Mouse (Mus musculus) intestine, embryonic 14.5 days (tissue): Measurements from ENCODE around the gene Boll. TPM values are rescaled to one million over a fixed set of nuclear protein-coding genes. Genes with fewer than 3 reads are reported as not detected.
A peak's percentile ranks its signal among the peaks of the same experiment; 100 is the strongest.

ENCODE experiments used
- ATAC-seq: fragments of 200-750 bp; cut with Nextera tagmentation; replicated peaks from 2 replicates; pipeline ENCODE4 v1.8.0; 2017; ENCODE audit warnings: low read depth, moderate number of reproducible peaks, moderate TSS enrichment, moderate library complexity; ENCODE audit not compliant: low FRiP score, low TSS enrichment
- DNase-seq: peaks from one replicate; pipeline ENCODE4 v3.0.0-alpha.2; 2018; ENCODE audit warnings: low spot score
- H3K27ac ChIP-seq: fragments of 300-500 bp; sonication (generic); 2 replicates; pipeline ENCODE4 v1.5.1; 2014; ENCODE audit warnings: low read depth, mild to moderate bottlenecking, control low read depth
- H3K27me3 ChIP-seq: fragments of 300-500 bp; sonication (generic); replicated peaks from 2 replicates; pipeline ENCODE4 v1.6.1; 2014; ENCODE audit warnings: low read length, control low read depth; ENCODE audit not compliant: control insufficient read depth, insufficient read depth
- H3K36me3 ChIP-seq: fragments of 300-500 bp; sonication (generic); 2 replicates; pipeline ENCODE4 v1.6.1; 2014; ENCODE audit warnings: low read length, control low read depth; ENCODE audit not compliant: control insufficient read depth, insufficient read depth
- H3K4me1 ChIP-seq: fragments of 300-500 bp; sonication (generic); replicated peaks from 2 replicates; pipeline ENCODE4 v1.6.1; 2014; ENCODE audit warnings: low read length, control low read depth, mixed read lengths; ENCODE audit not compliant: control insufficient read depth, insufficient read depth
- H3K4me2 ChIP-seq: fragments of 300-500 bp; sonication (generic); 2 replicates; pipeline ENCODE4 v1.6.1; 2014; ENCODE audit warnings: low read length
- H3K4me3 ChIP-seq: fragments of 300-500 bp; sonication (generic); 2 replicates; pipeline ENCODE4 v1.5.1; 2014; ENCODE audit warnings: low read depth, low read length, control low read depth, mixed read lengths
- H3K9ac ChIP-seq: fragments of 300-500 bp; sonication (generic); 2 replicates; pipeline ENCODE4 v1.6.1; 2014; ENCODE audit warnings: mild to moderate bottlenecking, low read length
- H3K9me3 ChIP-seq: fragments of 300-500 bp; sonication (generic); 2 replicates; pipeline ENCODE4 v1.6.1; 2016; ENCODE audit warnings: low read length, control low read depth; ENCODE audit not compliant: control insufficient read depth
- WGBS: fragments of 180-500 bp; shearing (Covaris S2); extraction: QIAGEN DNeasy Blood & Tissue Kit; methylation state at CpG from one replicate; pipeline ENCODE4 v1.1.7; 2014; 5-methylcytosine and 5-hydroxymethylcytosine counted together
- polyA plus RNA-seq: library from polyadenylated mRNA; unstranded; fragments of >200 nt; fragmentation: Nextera tagmentation; extraction: Ambion mirVana; gene quantifications from 2 replicates; pipeline ENCODE4 v1.2.1, GENCODE M21; 2014

The Boll gene
- polyA plus RNA-seq, 1 experiment from 2014 or later, result 0.18 TPM

DNA sequence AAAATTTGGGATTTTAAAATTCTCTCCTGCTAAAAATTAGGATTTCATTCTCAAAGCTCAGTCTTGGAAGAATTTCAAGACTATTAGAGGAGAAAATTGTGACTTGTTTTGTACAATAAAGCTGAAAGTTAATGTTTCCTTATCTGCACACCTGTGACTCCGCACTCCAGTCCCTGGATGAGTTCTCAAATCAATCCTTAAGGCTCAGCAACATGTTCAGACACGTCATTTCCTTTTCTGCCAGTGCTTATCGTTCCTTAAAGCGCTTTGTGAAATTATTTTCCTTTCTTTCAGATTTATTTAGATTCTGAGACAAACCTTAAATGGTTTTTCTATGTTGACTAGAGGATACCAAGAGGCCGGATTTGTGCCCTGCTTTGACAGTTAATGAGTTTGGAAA, 126.8 kb downstream of the Boll start:
- DNase-seq (peak; percentile 51), ATAC-seq (0 out of 2 replicates have a peak, but pooled peaks have one; percentile 6)
- peak overlapping the region; percentile 36; the same call in 1 of the 2 replicates for H3K9ac ChIP-seq
- H3K4me1 ChIP-seq, result peaks cover 16% of the 10 kb centered on the region
- no peak overlapping the region for H3K27ac ChIP-seq
- no peaks in the 10 kb centered on the region for H3K9me3 ChIP-seq
- peak overlapping the region; percentile 96 for H3K4me2 ChIP-seq
- H3K36me3 ChIP-seq, result no peaks in the 10 kb centered on the region
- peak overlapping the region; percentile 93 for H3K4me3 ChIP-seq
- 32% methylated on average over 5 of the region's 5 CpGs for WGBS
- no peaks in the 10 kb centered on the region for H3K27me3 ChIP-seq

DNA sequence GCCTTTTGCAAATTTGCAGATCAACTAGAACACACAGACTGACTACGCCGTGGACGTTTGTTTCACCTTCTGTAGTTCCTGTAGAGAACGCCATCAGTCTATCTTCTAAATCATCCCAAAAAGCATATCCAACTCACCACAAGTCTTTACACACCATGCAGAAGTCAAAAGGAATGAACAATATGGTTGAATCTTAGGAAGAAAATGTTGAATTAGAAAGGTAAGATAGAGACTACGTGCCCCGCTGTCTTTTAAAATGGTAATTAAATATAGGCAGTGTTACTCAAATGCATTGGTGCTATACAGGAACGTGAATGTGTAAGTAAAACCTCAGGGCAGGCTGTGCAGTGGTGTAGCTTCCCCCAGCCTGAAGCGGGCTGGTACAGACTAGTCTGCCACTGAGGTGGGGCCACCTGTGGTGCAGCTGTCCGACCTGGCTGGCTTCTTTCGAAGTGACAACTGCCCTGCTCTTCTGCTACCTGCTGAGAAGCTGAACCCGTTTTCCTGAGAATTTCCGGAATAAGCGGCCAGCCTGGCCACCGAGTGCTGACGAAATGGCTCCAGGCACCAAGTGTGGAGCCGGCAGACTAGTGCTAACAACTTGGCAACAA, 128.3 kb downstream of the Boll start:
- H3K9ac ChIP-seq, result no peak overlapping the region
- H3K27ac ChIP-seq, result no peak overlapping the region
- H3K4me2 ChIP-seq, result no peak overlapping the region
- DNase-seq, result peak; percentile 48
- H3K36me3 ChIP-seq, result no peaks in the 10 kb centered on the region
- no peak overlapping the region for H3K4me3 ChIP-seq
- no peaks in the 10 kb centered on the region for H3K27me3 ChIP-seq
- no peaks in the 10 kb centered on the region for H3K9me3 ChIP-seq
- 65% methylated on average over 16 of the region's 16 CpGs for WGBS
- peaks cover 16% of the 10 kb centered on the region for H3K4me1 ChIP-seq
- no peak for ATAC-seq

DNA sequence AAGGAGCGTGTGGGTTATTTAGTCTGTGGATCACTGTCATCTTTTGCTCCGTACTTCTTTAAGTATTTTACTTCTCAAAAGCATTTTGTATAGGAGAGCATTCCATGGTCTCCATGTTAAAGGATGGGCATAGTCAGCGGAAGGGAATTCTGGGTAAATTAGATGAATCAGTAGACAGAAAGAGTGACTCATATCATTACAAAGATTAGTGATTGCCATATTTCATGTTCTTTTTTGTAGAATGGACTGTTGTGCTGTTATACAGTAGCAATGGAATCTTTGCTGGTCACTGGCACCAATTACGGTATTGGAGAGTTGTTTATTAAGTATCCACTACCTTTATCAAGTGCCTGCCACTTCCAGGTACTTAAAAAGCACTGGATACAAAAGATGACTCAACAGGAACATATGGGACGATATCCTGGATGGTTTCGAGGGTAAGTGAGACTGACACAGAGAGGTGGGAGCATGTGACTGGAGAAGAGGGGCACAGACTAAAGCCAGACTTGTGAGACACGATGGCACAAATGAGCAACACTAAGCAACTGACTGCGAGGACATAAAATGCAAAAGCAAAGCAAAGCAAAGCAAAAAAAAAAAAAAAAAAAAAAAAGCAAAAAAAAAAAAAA, 134.9 kb downstream of the Boll start:
- ATAC-seq (no peak), DNase-seq (peak; percentile 33)
- no peak overlapping the region for H3K4me2 ChIP-seq
- 85% methylated on average over 8 of the region's 8 CpGs for WGBS
- H3K9me3 ChIP-seq, result no peaks in the 10 kb centered on the region
- H3K36me3 ChIP-seq, result no peaks in the 10 kb centered on the region
- no peaks in the 10 kb centered on the region for H3K27me3 ChIP-seq
- no peak overlapping the region for H3K27ac ChIP-seq
- no peak overlapping the region for H3K4me3 ChIP-seq
- no peak overlapping the region for H3K9ac ChIP-seq
- H3K4me1 ChIP-seq, result 0 out of 2 replicates have a peak, but pooled peaks cover 4% of the 10 kb centered on the region

DNA sequence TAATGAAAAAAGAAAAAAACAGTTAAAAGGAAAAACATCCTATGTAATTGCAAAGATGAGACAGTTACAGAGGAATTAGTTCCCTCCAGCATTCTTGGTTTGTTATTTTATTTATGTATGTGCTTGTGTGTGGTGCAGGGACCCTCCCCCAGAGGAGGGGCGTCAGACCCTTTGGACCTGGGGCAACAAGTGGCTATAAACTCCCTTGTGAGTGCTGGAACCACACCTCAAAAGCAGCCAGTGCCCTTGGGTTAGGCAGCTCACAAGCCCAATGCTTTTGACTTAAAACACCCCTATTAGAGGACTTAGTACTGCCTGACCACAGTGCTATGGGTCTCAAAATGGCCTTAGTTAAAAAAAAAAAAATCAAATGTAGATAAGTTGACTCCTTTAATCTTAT, 135.9 kb downstream of the Boll start:
- Histone ChIP-seq H3K36me3 (no peaks in the 10 kb centered on the region), H3K9ac (no peak overlapping the region), H3K4me1 (peaks cover 6% of the 10 kb centered on the region; the same call in 1 of the 2 replicates), H3K4me3 (no peak overlapping the region), H3K4me2 (no peak overlapping the region), H3K9me3 (no peaks in the 10 kb centered on the region), H3K27me3 (no peaks in the 10 kb centered on the region), H3K27ac (no peak overlapping the region)
- DNase-seq (peak; percentile 48), ATAC-seq (no peak)
- WGBS, result 30% methylated on average over 1 of the region's 1 CpGs

DNA sequence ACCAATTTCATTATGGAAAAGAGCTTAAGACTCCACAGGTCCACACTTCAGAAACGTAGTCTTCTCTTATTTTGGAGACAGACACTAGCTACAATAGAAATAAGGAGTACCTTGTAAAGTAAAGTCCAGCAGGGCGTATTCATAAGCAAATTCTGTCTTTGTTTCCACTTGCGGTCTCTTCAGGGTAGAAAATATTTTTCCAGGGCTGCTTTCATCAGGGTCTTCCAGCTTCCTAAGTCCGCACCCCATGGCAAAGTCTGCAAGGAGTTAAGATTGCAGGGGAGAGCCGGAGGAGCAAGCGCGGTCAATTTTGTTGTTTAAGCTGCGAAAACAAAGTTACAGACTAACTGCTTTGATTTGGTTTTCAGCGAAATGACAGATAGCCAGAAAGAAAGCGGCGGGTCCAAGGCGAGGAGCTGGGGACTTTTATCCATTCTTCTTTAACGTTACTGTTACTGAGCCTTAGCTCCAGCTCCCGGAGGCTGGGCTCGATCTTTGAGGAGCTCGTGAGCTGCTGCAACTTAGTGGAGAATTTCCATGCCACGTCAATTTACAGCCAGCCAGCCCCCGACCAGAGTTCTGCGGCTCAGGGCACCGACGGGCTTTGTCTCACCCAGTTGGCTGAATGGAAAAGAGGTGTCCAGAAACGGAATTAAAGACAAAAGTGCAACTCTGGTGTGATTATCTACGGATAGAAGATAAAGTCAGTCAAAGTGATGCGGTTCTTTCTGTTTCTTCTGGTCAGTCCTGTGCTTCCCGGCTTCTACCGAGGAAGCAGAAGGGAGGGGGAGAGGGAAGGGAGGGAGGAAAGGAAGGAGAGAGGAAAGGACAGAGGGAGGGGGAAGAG, 137.0 kb downstream of the Boll start, which contains the start of gene Rftn2:
TSS of gene Rftn2 (minus strand) at position 772 of the 847 bp plus-strand sequence.
- ATAC-seq (0 out of 2 replicates have a peak, but pooled peaks have one; percentile 67), DNase-seq (peak; percentile 74)
- Histone ChIP-seq H3K4me2 (peak within 1 kb of the TSS; percentile 51), H3K9me3 (no peaks in the 10 kb centered on the region), H3K27ac (peak within 1 kb of the TSS; percentile 78), H3K27me3 (no peaks in the 10 kb centered on the region), H3K36me3 (no peaks in the 10 kb centered on the region), H3K4me1 (peaks cover 12% of the 10 kb centered on the region; the same call in 1 of the 2 replicates), H3K9ac (peak within 1 kb of the TSS; percentile 63), H3K4me3 (peak within 1 kb of the TSS; percentile 52)
- 3% methylated on average over 26 of the region's 26 CpGs for WGBS

DNA sequence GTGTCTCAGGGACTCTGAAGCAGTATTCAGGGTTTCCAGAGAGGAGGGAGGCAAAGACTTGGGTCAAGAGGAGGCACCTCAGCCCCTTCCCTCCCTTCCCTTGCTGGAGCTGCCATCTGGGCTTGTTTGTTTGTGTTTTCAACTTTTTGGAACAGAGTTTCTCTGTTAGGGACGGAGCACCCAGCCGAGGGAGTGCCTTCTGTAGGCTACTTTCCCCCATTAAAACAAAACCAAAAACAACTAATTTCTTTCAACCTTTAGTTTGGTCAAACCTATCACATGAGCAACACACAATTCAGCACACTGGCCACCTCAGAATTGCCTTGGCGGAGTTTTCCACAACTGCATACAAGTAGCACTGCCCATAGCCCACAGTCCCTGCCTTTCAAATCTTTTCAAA, 137.9 kb downstream of the Boll start:
- Histone ChIP-seq H3K36me3 (no peaks in the 10 kb centered on the region), H3K9ac (peak overlapping the region; percentile 11; the same call in 1 of the 2 replicates), H3K9me3 (no peaks in the 10 kb centered on the region), H3K27ac (no peak overlapping the region; the same call in 1 of the 2 replicates), H3K27me3 (no peaks in the 10 kb centered on the region), H3K4me3 (peak overlapping the region; percentile 52), H3K4me2 (peak overlapping the region; percentile 51), H3K4me1 (peaks cover 13% of the 10 kb centered on the region; the same call in 1 of the 2 replicates)
- 33% methylated on average over 3 of the region's 3 CpGs for WGBS
- DNase-seq (peak; percentile 61), ATAC-seq (no peak)

DNA sequence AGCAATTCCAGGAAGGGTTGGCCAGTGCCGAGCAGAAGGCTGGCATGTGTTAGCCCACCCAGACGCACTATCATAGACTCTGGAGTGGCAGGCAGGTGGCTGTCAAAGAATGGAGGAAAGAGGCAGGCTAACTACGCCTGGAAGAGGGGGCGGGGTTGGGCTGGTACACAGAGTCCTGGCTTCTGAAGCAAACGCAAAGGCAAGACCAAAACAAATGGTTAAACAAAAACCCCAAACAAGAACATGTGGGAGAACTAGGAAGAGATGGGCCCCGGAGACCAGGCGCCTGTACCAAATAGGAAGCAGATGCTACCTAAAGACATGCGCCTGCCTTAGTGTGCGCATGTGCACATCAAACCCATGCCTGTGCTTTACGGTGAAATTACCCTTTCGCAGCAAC, 139.2 kb downstream of the Boll start:
- Histone ChIP-seq H3K4me2 (peak overlapping the region; percentile 51), H3K4me3 (0 out of 2 replicates have a peak overlapping the region, but pooled peaks have one; percentile 52), H3K9me3 (no peaks in the 10 kb centered on the region), H3K9ac (no peak overlapping the region), H3K27me3 (no peaks in the 10 kb centered on the region), H3K4me1 (peaks cover 13% of the 10 kb centered on the region; the same call in 1 of the 2 replicates), H3K36me3 (no peaks in the 10 kb centered on the region), H3K27ac (no peak overlapping the region)
- DNase-seq (peak; percentile 51), ATAC-seq (no peak)
- 67% methylated on average over 11 of the region's 11 CpGs for WGBS

DNA sequence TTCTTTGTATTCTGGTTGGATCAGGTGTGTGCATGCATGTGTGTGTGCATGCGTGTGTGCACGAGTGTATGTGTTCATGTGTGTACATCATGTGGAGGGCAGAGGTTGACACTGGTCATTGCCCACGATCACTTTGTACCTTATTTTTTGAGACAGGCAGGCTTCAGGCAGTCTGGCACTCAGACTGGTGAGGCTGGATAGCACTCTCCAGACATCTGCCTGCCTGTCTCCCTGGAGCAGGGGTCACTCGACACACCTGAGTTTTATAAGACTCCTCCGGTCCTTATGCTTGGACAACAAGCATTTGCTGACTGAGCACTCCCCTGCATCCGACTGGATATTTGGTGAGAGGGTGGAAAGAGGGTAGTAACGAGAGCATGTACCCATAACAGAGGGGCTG, 140.2 kb downstream of the Boll start:
- no peak overlapping the region for H3K4me3 ChIP-seq
- H3K9me3 ChIP-seq, result no peaks in the 10 kb centered on the region
- H3K36me3 ChIP-seq, result no peaks in the 10 kb centered on the region
- H3K9ac ChIP-seq, result no peak overlapping the region
- peaks cover 13% of the 10 kb centered on the region; the same call in 1 of the 2 replicates for H3K4me1 ChIP-seq
- no peak overlapping the region for H3K4me2 ChIP-seq
- no peaks in the 10 kb centered on the region for H3K27me3 ChIP-seq
- ATAC-seq, result no peak
- whole genome bisulfite sequencing, result 87% methylated on average over 7 of the region's 7 CpGs
- no peak overlapping the region for H3K27ac ChIP-seq
- peak; percentile 36 for DNase-seq
